Mouse (Mus musculus) CD4-positive, CD25-positive, alpha-beta regulatory T cell, adult 2 months (primary cell): ENCODE data around the gene Kcnab1.
"Not testable (repeated sequence)": the region's sequence is repeated elsewhere in the genome, so short reads cannot be mapped to it uniquely, and the experiment has no call there.

Experiments used
- DNase-seq: peaks from one replicate; pipeline ENCODE4 v3.0.0-alpha.2; 2012; ENCODE audit warnings: low read depth, low spot score

Gene Kcnab1

GRCm38 (mm10) chr3:65365921-65366710 is 256.9 kb downstream of the Kcnab1 start:
- DNase-seq: no peak

GRCm38 (mm10) chr3:65367944-65368343 is 258.8 kb downstream of the Kcnab1 start:
- no peak for DNase-seq

GRCm38 (mm10) chr3:65372552-65372951 is 263.4 kb downstream of the Kcnab1 start:
- no peak for DNase-seq

GRCm38 (mm10) chr3:65373594-65374182 is 264.5 kb downstream of the Kcnab1 start:
- DNase-seq: no peak

- DNase-seq: no peak
Measured at GRCm38 (mm10) chr3:65374729-65375128, 265.5 kb downstream of the Kcnab1 start.

DNA sequence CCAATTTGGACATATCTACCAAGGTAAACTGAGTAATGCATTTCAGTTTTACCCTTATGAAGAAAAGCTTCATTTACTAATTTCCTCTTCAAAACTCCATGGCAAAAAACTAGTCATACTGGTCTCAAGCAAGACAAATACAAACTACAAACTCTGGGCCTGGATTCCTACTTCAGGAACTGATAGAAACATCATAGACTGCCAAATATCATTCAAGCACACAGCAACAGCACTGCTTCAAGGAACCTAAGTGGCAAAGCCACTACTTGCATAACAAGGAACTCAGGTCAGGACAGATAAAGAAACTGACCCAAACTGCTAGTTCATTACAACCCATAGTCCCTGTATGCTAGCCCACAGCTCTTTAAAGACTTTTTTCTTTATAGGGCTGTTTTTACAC is 269.5 kb downstream of the Kcnab1 start:
- no peak for DNase-seq

- peak; percentile 60 for DNase-seq
Measured at GRCm38 (mm10) chr3:65379884-65380539, 270.8 kb downstream of the Kcnab1 start.

GRCm38 (mm10) chr3:65381094-65381493 is 271.9 kb downstream of the Kcnab1 start:
- no peak for DNase-seq

DNA sequence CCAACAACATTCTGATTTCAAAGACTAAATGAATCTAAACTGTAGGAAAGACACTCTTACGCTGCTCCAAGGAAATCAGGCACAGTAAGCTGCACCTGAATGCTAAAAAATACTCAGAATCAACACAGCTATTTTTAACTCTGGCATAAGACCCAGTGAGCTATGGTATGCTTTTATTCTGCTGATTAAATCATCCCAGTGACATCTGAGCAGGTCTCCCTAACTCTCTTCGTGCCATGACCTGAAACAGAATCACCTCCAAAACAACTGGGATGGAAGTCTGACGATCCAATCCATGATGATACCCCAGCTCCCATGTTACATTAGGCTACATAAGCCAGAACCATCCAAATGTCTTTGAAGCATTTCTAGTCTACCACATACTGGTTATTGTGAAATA is 275.2 kb downstream of the Kcnab1 start:
- DNase-seq: no peak

GRCm38 (mm10) chr3:65385771-65386170 is 276.6 kb downstream of the Kcnab1 start:
- DNase-seq: no peak

DNA sequence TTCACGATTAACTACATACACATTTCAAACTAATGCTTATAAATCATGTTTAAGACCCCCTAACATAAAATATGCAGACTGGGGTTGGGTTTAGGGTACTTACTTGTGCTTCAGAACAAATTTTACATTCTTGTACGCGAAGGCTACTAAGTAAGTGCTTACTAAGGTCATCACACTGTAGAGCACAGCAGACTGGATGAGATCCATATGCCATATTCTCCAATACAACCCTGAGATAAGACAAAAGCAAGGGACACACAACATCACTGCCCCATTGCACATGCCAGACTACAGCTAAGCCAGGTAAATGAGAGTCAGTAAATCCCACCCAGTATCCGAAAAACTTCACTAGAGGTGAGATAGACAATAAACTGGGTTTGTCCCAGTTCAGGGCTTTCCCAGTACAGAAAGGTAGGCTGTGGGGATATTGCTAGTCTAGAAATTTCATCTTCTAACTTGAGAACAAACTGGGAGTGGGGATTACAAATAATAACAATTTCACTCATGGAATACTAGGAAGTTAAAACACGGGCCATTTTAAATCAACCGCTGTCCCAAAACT is 282.1 kb downstream of the Kcnab1 start:
- no peak for DNase-seq

DNA sequence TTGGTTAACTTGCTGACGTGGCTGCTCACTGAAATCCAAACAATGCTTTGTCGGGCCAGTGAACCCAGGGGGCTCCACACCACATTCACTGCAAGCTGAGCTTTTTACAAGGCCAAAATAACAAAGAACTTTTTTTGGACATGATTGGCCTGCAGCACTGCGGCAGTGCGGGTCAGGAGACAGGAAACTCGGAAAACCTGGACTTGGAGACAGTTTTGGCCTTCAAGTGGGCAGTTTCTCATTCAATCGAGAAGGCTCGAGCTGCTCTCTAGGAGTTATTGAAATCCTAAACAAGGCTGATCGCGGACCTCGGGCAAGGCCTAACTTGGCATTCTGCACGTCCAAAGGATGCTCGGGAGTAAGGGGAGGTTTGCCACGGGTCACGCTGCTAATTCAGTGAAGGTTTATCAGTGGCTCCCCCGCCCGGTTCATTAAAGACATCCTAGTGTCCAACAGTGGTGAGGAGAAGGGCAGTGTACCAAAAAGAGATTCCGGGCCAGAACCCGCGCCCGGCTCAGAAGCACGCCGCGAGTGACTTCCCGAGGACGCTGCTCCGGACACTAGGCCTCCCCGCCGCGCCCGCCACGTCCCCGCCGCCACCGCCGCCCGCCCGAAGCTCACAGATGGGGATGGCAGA is 282.7 kb downstream of the Kcnab1 start:
- peak; percentile 30 for DNase-seq

DNA sequence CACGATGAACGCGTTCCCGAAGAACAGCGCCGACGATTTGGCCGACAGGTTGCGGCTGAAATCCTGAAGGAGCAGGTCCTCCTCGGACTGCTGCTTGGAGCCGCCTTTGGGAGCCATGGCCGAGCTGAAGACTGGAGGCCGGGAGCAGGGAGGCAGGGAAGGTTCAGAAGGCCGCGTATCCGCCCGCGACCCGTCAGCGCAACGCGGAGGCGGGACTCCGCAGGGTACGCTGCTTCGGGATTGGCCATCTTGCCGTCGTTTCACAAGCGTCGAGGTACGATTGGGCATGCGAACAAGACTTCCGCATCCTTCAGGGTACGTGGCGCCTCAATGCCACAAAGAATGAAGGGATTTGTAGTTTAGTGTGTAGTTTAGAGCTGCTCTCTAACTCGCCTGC is 283.2 kb downstream of the Kcnab1 start, which contains the start of gene Ssr3:
Gene Ssr3, minus strand, starts transcription at position 203 of the 397 bp plus-strand sequence.
- DNase-seq: peak; percentile 97

- not testable (repeated sequence) for DNase-seq
Measured at GRCm38 (mm10) chr3:65395111-65395510, 285.9 kb downstream of the Kcnab1 start.

- DNase-seq: no peak
Measured at GRCm38 (mm10) chr3:65396835-65397504, 287.8 kb downstream of the Kcnab1 start.

DNA sequence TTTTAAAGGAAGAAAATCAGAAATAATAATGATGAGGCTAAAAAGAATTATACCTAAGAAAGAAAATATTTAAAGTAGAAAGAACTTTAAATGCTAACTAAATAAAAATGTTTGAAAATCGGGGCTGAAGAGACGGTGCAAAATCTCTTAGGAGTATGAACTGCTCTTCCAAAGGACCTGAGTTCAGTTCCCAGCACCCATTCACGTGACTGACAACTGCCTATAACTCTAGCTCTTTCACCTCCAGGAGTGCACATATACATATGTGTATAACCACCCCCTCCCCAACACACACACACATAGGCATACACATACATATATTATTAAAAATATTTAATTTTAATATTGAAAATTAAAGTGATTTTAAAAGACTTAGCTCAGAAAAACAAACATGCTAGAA is 288.4 kb downstream of the Kcnab1 start:
- no peak for DNase-seq

DNA sequence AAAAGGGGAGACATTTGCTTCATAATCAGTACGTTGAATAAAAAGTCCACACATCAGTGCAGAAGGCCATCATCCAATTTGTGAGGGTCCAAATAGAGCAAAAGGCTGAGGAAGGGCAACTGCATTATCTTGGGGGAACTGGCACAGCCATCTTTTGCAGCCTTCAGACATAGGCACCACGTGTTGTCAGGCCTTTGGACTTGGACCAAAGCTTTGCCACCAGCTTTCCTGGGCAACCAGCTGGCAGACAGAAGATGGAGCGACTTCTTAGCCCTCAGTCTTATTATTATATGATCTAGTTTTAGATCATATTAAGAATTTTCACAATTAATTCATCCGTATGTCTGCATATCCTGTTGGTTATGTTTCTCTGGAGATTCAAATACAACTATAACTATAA is 296.6 kb downstream of the Kcnab1 start:
- DNase-seq: no peak

GRCm38 (mm10) chr3:65407891-65408290 is 298.7 kb downstream of the Kcnab1 start:
- DNase-seq: no peak

- DNase-seq: no peak
Measured at GRCm38 (mm10) chr3:65416571-65416970, 307.4 kb downstream of the Kcnab1 start.

GRCm38 (mm10) chr3:65417913-65418594 is 308.9 kb downstream of the Kcnab1 start:
- DNase-seq: no peak

- no peak for DNase-seq
Measured at GRCm38 (mm10) chr3:65419706-65420105, 310.5 kb downstream of the Kcnab1 start.
